Mouse (Mus musculus): Measurements from ENCODE around the gene Gadd45a. TPM values are rescaled to one million over a fixed set of nuclear protein-coding genes. Genes with fewer than 3 reads are reported as not detected.
"Not testable (repeated sequence)": the region's sequence is repeated elsewhere in the genome, so short reads cannot be mapped to it uniquely, and the experiment has no call there.

The Gadd45a gene
- total RNA-seq, 2 experiments from 2014 or later: 11.5 to 12.7 TPM

GRCm38 (mm10) chr6:67029312-67029950, 7.8 kb downstream of the Gadd45a start:
- no peak overlapping the region for H3K4me3 ChIP-seq
- no peak for TF ChIP-seq CTCF (IDR thresholded peaks at IDR 0.05)
- no peak overlapping the region for H3K27ac ChIP-seq
- intact Hi-C loops (cut with DNase I): no loop called here
- DNase-seq (ENCODE audit: extremely low spot score in 1 of 2, low spot score in 2 of 2): no peak

GRCm38 (mm10) chr6:67027438-67028142, 9.7 kb downstream of the Gadd45a start:
- TF ChIP-seq CTCF (IDR thresholded peaks at IDR 0.05): no peak
- H3K4me3 ChIP-seq: no peak overlapping the region
- no peak overlapping the region for H3K27ac ChIP-seq
- intact Hi-C loops (cut with DNase I): no loop called here
- DNase-seq (ENCODE audit: extremely low spot score in 1 of 2, low spot score in 2 of 2): no peak

- intact Hi-C loops (cut with DNase I): no loop called here
- H3K27ac ChIP-seq: no peak overlapping the region
- no peak for DNase-seq (ENCODE audit: extremely low spot score in 1 of 2, low spot score in 2 of 2)
- no peak for TF ChIP-seq CTCF (IDR thresholded peaks at IDR 0.05)
- no peak overlapping the region for H3K4me3 ChIP-seq
Measured at GRCm38 (mm10) chr6:67026661-67027060, 10.6 kb downstream of the Gadd45a start.

- Histone ChIP-seq H3K27ac (no peak overlapping the region), H3K4me3 (no peak overlapping the region)
- TF ChIP-seq CTCF (IDR thresholded peaks at IDR 0.05): no peak
- intact Hi-C loops (cut with DNase I): no loop called here
- DNase-seq (ENCODE audit: extremely low spot score in 1 of 2, low spot score in 2 of 2): no peak
Measured at GRCm38 (mm10) chr6:67023729-67024128, 13.5 kb downstream of the Gadd45a start.

GRCm38 (mm10) chr6:67021308-67021707, 15.9 kb downstream of the Gadd45a start:
- TF ChIP-seq CTCF (IDR thresholded peaks at IDR 0.05): no peak
- Histone ChIP-seq H3K27ac (no peak overlapping the region), H3K4me3 (no peak overlapping the region)
- no peak for DNase-seq (ENCODE audit: extremely low spot score in 1 of 2, low spot score in 2 of 2)
- intact Hi-C loops (cut with DNase I): no loop called here

- intact Hi-C loops (cut with DNase I); H3K27ac ChIP-seq; H3K4me3 ChIP-seq; DNase-seq (ENCODE audit: extremely low spot score in 1 of 2, low spot score in 2 of 2): not testable (repeated sequence)
Measured at GRCm38 (mm10) chr6:67019001-67019400, 18.3 kb downstream of the Gadd45a start.

- Histone ChIP-seq H3K4me3 (no peak overlapping the region), H3K27ac (no peak overlapping the region)
- no peak for DNase-seq (ENCODE audit: extremely low spot score in 1 of 2, low spot score in 2 of 2)
- TF ChIP-seq CTCF (IDR thresholded peaks at IDR 0.05): no peak
- intact Hi-C loops (cut with DNase I): no loop called here
Measured at GRCm38 (mm10) chr6:67018365-67018764, 18.9 kb downstream of the Gadd45a start.

GRCm38 (mm10) chr6:67016520-67017111, 20.6 kb downstream of the Gadd45a start:
- no peak for TF ChIP-seq CTCF (IDR thresholded peaks at IDR 0.05)
- H3K27ac ChIP-seq: no peak overlapping the region
- intact Hi-C loops (cut with DNase I): no loop called here
- H3K4me3 ChIP-seq: no peak overlapping the region
- no peak for DNase-seq (ENCODE audit: extremely low spot score in 1 of 2, low spot score in 2 of 2)

GRCm38 (mm10) chr6:67015739-67016519, 21.3 kb downstream of the Gadd45a start:
- no peak for TF ChIP-seq CTCF (IDR thresholded peaks at IDR 0.05)
- intact Hi-C loops (cut with DNase I): no loop called here
- no peak overlapping the region for H3K4me3 ChIP-seq
- no peak for DNase-seq (ENCODE audit: extremely low spot score in 1 of 2, low spot score in 2 of 2)
- no peak overlapping the region for H3K27ac ChIP-seq

GRCm38 (mm10) chr6:67014679-67015075, 22.6 kb downstream of the Gadd45a start:
- intact Hi-C loops (cut with DNase I): no loop called here
- TF ChIP-seq CTCF (IDR thresholded peaks at IDR 0.05): no peak
- H3K27ac ChIP-seq: no peak overlapping the region
- peak in 1 of 2 experiments; percentile 19 for DNase-seq (ENCODE audit: extremely low spot score in 1 of 2, low spot score in 2 of 2)
- H3K4me3 ChIP-seq: no peak overlapping the region

GRCm38 (mm10) chr6:67013949-67014678, 23.1 kb downstream of the Gadd45a start:
- no peak for TF ChIP-seq CTCF (IDR thresholded peaks at IDR 0.05)
- intact Hi-C loops (cut with DNase I): no loop called here
- no peak for DNase-seq (ENCODE audit: extremely low spot score in 1 of 2, low spot score in 2 of 2)
- H3K4me3 ChIP-seq: no peak overlapping the region
- H3K27ac ChIP-seq: no peak overlapping the region
